Mouse (Mus musculus) megakaryocyte progenitor cell, adult 5-6 weeks (primary cell): ENCODE results near the gene Slc25a1. TPM values are rescaled to one million over a fixed set of nuclear protein-coding genes. Genes with fewer than 3 reads are reported as not detected.

Experiments used
- total RNA-seq, 2 experiments: library from RNA; stranded (forward) in 1 of 2; stranded (reverse) in 1 of 2; fragments of 157-497, 149-512 nt in 1 of 2; fragments of 200-1000 nt in 1 of 2; gene quantifications; 2 replicates each; pipeline versions ENCODE4 v1.2.3 to v1.2.4; 2015 to 2017

Gene Slc25a1
- total RNA-seq, 2 experiments from 2014 or later, result 23.0 to 50.6 TPM

Other genes with a start within 250 kb of the Slc25a1 start
- gene Med15, start 195.3 kb downstream of the Slc25a1 start, total RNA-seq (2015), result 42.7 and 43.0 TPM in 2 replicates
- gene Med15, start 195.3 kb downstream of the Slc25a1 start, total RNA-seq (2017), result 15.5 and 26.5 TPM in 2 replicates
- 7.5 and 10.6 TPM in 2 replicates for gene Klhl22, start 168.6 kb downstream of the Slc25a1 start, total RNA-seq (2015)
- 12.8 and 34.6 TPM in 2 replicates for gene Klhl22, start 168.6 kb downstream of the Slc25a1 start, total RNA-seq (2017)
- gene Scarf2, start 130.9 kb downstream of the Slc25a1 start, total RNA-seq (2015), result 0.10 TPM in 1 of 2 replicates, not detected in the other
- gene Scarf2, start 130.9 kb downstream of the Slc25a1 start, total RNA-seq (2017), result 0.07 TPM in 1 of 2 replicates, not detected in the other
- gene B830017H08Rik, start 95.1 kb downstream of the Slc25a1 start, total RNA-seq (2015), result not detected in 2 replicates
- gene B830017H08Rik, start 95.1 kb downstream of the Slc25a1 start, total RNA-seq (2017), result not detected in 2 replicates
- gene Car15, start 89.9 kb downstream of the Slc25a1 start, total RNA-seq (2015), result 1.3 and 1.9 TPM in 2 replicates
- 1.2 and 2.5 TPM in 2 replicates for gene Car15, start 89.9 kb downstream of the Slc25a1 start, total RNA-seq (2017)
- gene Gm20518, start 36.5 kb downstream of the Slc25a1 start, total RNA-seq (2015), result 0.05 and 0.20 TPM in 2 replicates
- 0.20 TPM in 1 of 2 replicates, not detected in the other for gene Gm20518, start 36.5 kb downstream of the Slc25a1 start, total RNA-seq (2017)
- gene Tssk1, start 34.0 kb downstream of the Slc25a1 start, total RNA-seq (2015), result not detected in 2 replicates
- gene Tssk1, start 34.0 kb downstream of the Slc25a1 start, total RNA-seq (2017), result not detected in 2 replicates
- gene Dgcr2, start 29.7 kb downstream of the Slc25a1 start, total RNA-seq (2015), result 21.6 and 23.8 TPM in 2 replicates
- 40.4 and 50.0 TPM in 2 replicates for gene Dgcr2, start 29.7 kb downstream of the Slc25a1 start, total RNA-seq (2017)
- not detected in 2 replicates for gene Tssk2, start 29.6 kb downstream of the Slc25a1 start, total RNA-seq (2015)
- not detected in 2 replicates for gene Tssk2, start 29.6 kb downstream of the Slc25a1 start, total RNA-seq (2017)
- gene Ess2, start 16.9 kb downstream of the Slc25a1 start, total RNA-seq (2015), result 8.4 and 12.0 TPM in 2 replicates
- 22.5 and 23.8 TPM in 2 replicates for gene Ess2, start 16.9 kb downstream of the Slc25a1 start, total RNA-seq (2017)
- not detected in 2 replicates for gene Gsc2, start 13.2 kb downstream of the Slc25a1 start, total RNA-seq (2015)
- gene Gsc2, start 13.2 kb downstream of the Slc25a1 start, total RNA-seq (2017), result not detected in 2 replicates
- not detected in 2 replicates for gene Vpreb2, start 52.2 kb upstream of the Slc25a1 start, total RNA-seq (2015)
- not detected in 2 replicates for gene Vpreb2, start 52.2 kb upstream of the Slc25a1 start, total RNA-seq (2017)
- gene Dgcr6, start 124.6 kb upstream of the Slc25a1 start, total RNA-seq (2015), result 30.8 and 33.9 TPM in 2 replicates
- 18.2 and 23.7 TPM in 2 replicates for gene Dgcr6, start 124.6 kb upstream of the Slc25a1 start, total RNA-seq (2017)
- gene Prodh, start 162.0 kb upstream of the Slc25a1 start, total RNA-seq (2015), result 10.9 and 16.8 TPM in 2 replicates
- gene Prodh, start 162.0 kb upstream of the Slc25a1 start, total RNA-seq (2017), result 60.3 and 64.2 TPM in 2 replicates
- gene Rtn4r, start 199.4 kb upstream of the Slc25a1 start, total RNA-seq (2015), result 6.0 and 8.3 TPM in 2 replicates
- 2.2 and 2.3 TPM in 2 replicates for gene Rtn4r, start 199.4 kb upstream of the Slc25a1 start, total RNA-seq (2017)